Mouse (Mus musculus): ENCODE measurements around the gene Nup93.

DNA sequence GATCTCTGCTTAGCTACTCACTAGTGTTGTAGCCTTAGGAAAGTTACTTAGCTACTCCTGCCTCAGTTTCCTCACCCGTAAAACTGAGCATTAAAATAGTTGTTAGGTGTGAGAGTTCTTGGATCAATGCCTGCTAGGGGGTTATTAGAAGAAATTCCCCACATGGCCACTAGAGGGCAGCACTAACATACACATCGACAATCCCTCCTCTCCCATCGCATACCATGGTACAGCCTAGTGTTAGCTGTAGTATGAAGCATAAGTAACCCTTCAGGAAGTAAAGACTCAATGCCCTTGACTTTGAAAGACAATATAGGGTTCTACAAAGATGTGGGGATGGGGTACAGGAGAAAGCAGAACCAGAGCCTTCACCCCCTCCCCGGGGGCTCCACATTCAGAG, 116.4 kb downstream of the Nup93 start:
- TF ChIP-seq CTCF (IDR thresholded peaks at IDR 0.05; ENCODE audit: low read depth), result peak; percentile 96
- no peak for TF ChIP-seq EP300 (IDR thresholded peaks at IDR 0.05; ENCODE audit: low read depth)
